Mouse (Mus musculus): ENCODE data around the gene Dnajc9. TPM values are rescaled to one million over a fixed set of nuclear protein-coding genes. Genes with fewer than 3 reads are reported as not detected.

Gene Dnajc9
- polyA plus RNA-seq, 1 experiment, result 121 TPM

DNA sequence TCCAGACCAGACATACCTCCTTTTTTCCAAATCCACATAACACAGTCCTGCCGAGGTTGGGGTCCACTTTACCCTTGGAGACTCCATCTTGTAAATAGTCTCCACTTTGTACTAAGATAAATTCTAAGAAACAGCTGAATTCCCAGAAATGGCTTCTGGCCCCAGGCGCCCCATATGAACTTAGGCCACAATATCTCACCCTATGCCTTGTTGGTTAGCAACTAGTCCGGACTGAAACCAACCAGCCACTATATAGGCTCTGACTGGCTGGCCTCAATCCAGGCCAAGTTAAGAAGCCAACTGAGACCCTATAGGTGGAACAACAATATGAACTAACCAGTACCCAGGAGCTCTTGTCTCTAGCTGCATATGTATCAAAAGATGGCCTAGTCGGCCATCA, 3.6 kb upstream of the Dnajc9 start:
- Histone ChIP-seq H3K36me3 (ENCODE audit: control insufficient read depth, insufficient read depth, low read length, poor library complexity, severe bottlenecking) (peaks cover 21% of the 10 kb centered on the region), H3K4me1 (ENCODE audit: control insufficient read depth, insufficient read depth, low read length) (no peaks in the 10 kb centered on the region), H3K9ac (ENCODE audit: low read depth, poor library complexity, severe bottlenecking) (peak overlapping the region; percentile 68), H3K27ac (ENCODE audit: insufficient read depth, low read length) (no peak overlapping the region), H3K9me3 (replicated peaks; ENCODE audit: control insufficient read depth, insufficient read depth, low read length, poor library complexity, severe bottlenecking) (no peaks in the 10 kb centered on the region), H3K4me3 (ENCODE audit: low read depth, low read length) (peak overlapping the region; percentile 46; the same call in 1 of the 2 replicates), H3K27me3 (ENCODE audit: control insufficient read depth, insufficient read depth, low read length, poor library complexity, severe bottlenecking) (no peaks in the 10 kb centered on the region)
- no peak for TF ChIP-seq EP300 (IDR thresholded peaks at IDR 0.05; ENCODE audit: insufficient read depth, low read depth, low read length)
- TF ChIP-seq POLR2A (IDR thresholded peaks at IDR 0.05; ENCODE audit: insufficient read depth, low read length), result no peak
- TF ChIP-seq CTCF (IDR thresholded peaks at IDR 0.05; ENCODE audit: low read depth, low read length), result no peak

GRCm38 (mm10) chr14:20389446-20390079, 853 bp upstream of the Dnajc9 start:
- no peaks in the 10 kb centered on the region for H3K4me1 ChIP-seq (ENCODE audit: control insufficient read depth, insufficient read depth, low read length)
- H3K36me3 ChIP-seq (ENCODE audit: control insufficient read depth, insufficient read depth, low read length, poor library complexity, severe bottlenecking), result peaks cover 41% of the 10 kb centered on the region
- peak overlapping the region; percentile 92 for H3K4me3 ChIP-seq (ENCODE audit: low read depth, low read length)
- TF ChIP-seq CTCF (IDR thresholded peaks at IDR 0.05; ENCODE audit: low read depth, low read length), result no peak
- no peak for TF ChIP-seq POLR2A (IDR thresholded peaks at IDR 0.05; ENCODE audit: insufficient read depth, low read length)
- TF ChIP-seq EP300 (IDR thresholded peaks at IDR 0.05; ENCODE audit: insufficient read depth, low read depth, low read length), result no peak
- H3K27ac ChIP-seq (ENCODE audit: insufficient read depth, low read length), result no peak overlapping the region
- H3K9ac ChIP-seq (ENCODE audit: low read depth, poor library complexity, severe bottlenecking), result 0 out of 2 replicates have a peak overlapping the region, but pooled peaks have one; percentile 79
- H3K27me3 ChIP-seq (ENCODE audit: control insufficient read depth, insufficient read depth, low read length, poor library complexity, severe bottlenecking), result no peaks in the 10 kb centered on the region
- no peaks in the 10 kb centered on the region for H3K9me3 ChIP-seq (replicated peaks; ENCODE audit: control insufficient read depth, insufficient read depth, low read length, poor library complexity, severe bottlenecking)

DNA sequence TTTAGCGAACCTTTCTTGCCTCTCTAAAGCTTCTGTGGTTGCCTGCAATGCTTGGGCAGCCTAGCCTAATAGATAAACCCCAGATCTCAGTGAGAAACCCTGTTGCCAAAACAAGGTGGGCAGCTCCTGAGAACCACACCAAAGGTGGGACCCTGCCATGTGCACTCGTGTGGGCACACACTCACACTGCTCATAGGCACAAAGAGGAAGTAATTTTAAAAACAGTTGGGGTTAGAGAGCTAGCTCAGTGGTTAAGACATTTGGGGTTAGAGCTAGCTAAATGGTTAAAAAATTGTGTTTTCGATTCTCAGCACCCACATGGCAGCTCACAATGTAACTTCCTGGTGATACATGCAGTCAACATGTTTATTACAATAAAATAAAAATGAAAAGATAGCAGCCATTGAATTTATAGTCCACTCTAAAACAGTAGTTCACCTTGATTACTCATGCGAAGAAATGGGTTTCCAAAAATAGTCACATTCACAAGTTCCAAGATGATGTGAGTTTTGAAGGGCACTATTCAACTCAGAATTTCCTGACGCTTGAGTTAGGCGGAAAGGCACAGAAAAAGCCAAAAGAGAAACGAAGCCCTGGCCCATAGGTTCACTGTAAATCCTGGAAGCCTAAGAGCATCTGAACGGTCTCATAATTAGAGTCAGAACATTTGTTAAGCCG, 8.8 kb downstream of the Dnajc9 start:
- H3K27me3 ChIP-seq (ENCODE audit: control insufficient read depth, insufficient read depth, low read length, poor library complexity, severe bottlenecking), result no peaks in the 10 kb centered on the region
- no peaks in the 10 kb centered on the region for H3K4me1 ChIP-seq (ENCODE audit: control insufficient read depth, insufficient read depth, low read length)
- TF ChIP-seq POLR2A (IDR thresholded peaks at IDR 0.05; ENCODE audit: insufficient read depth, low read length) (no peak), CTCF (IDR thresholded peaks at IDR 0.05; ENCODE audit: low read depth, low read length) (no peak), EP300 (IDR thresholded peaks at IDR 0.05; ENCODE audit: insufficient read depth, low read depth, low read length) (no peak)
- H3K9me3 ChIP-seq (replicated peaks; ENCODE audit: control insufficient read depth, insufficient read depth, low read length, poor library complexity, severe bottlenecking), result no peaks in the 10 kb centered on the region
- 0 out of 2 replicates have a peak, but pooled peaks cover 2% of the 10 kb centered on the region for H3K36me3 ChIP-seq (ENCODE audit: control insufficient read depth, insufficient read depth, low read length, poor library complexity, severe bottlenecking)
- no peak overlapping the region for H3K27ac ChIP-seq (ENCODE audit: insufficient read depth, low read length)
- H3K9ac ChIP-seq (ENCODE audit: low read depth, poor library complexity, severe bottlenecking), result no peak overlapping the region
- no peak overlapping the region for H3K4me3 ChIP-seq (ENCODE audit: low read depth, low read length)

GRCm38 (mm10) chr14:20379087-20379640, 9.5 kb downstream of the Dnajc9 start:
- TF ChIP-seq POLR2A (IDR thresholded peaks at IDR 0.05; ENCODE audit: insufficient read depth, low read length) (no peak), CTCF (IDR thresholded peaks at IDR 0.05; ENCODE audit: low read depth, low read length) (no peak), EP300 (IDR thresholded peaks at IDR 0.05; ENCODE audit: insufficient read depth, low read depth, low read length) (no peak)
- H3K4me1 ChIP-seq (ENCODE audit: control insufficient read depth, insufficient read depth, low read length), result no peaks in the 10 kb centered on the region
- no peak overlapping the region for H3K9ac ChIP-seq (ENCODE audit: low read depth, poor library complexity, severe bottlenecking)
- no peak overlapping the region for H3K4me3 ChIP-seq (ENCODE audit: low read depth, low read length)
- H3K27me3 ChIP-seq (ENCODE audit: control insufficient read depth, insufficient read depth, low read length, poor library complexity, severe bottlenecking), result no peaks in the 10 kb centered on the region
- peaks cover 2% of the 10 kb centered on the region; the same call in 1 of the 2 replicates for H3K9me3 ChIP-seq (replicated peaks; ENCODE audit: control insufficient read depth, insufficient read depth, low read length, poor library complexity, severe bottlenecking)
- no peak overlapping the region for H3K27ac ChIP-seq (ENCODE audit: insufficient read depth, low read length)
- 0 out of 2 replicates have a peak, but pooled peaks cover 2% of the 10 kb centered on the region for H3K36me3 ChIP-seq (ENCODE audit: control insufficient read depth, insufficient read depth, low read length, poor library complexity, severe bottlenecking)

DNA sequence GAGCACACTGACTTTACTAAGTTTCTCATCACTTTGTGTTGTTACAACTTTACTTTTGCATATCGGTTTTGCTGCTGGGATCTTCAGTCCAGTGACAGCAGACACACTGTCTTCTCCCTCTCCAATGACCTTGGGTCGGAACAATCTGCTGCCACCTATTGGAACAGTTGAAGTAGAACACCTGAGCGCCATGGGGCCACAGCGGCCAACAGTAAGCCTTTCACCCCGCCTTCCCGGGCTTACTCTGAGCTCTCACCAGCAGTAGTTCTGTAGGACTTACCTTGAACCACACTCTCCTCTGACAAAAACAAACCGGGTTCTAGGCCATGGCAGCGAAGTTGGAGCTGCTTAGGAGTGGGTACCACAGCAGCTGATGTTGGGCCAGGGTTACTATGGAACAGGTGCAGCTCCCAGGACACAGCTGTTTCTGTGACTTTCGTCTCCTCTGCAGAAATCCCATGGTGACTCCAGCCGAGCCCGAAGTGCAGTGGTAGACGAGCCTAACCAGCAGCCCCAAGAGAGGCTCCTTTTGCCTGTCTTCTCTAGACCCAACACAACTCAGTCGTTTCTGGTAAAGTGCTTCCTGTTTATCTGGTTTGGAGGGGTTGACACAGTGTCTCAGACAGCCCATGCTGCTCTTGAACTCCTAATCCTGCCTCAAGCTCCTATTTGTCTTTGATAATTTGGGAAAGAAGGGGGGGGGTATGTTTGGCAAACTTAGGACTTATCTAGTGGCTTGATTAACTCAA, 10.2 kb downstream of the Dnajc9 start:
- Histone ChIP-seq H3K36me3 (ENCODE audit: control insufficient read depth, insufficient read depth, low read length, poor library complexity, severe bottlenecking) (no peaks in the 10 kb centered on the region), H3K4me1 (ENCODE audit: control insufficient read depth, insufficient read depth, low read length) (no peaks in the 10 kb centered on the region), H3K4me3 (ENCODE audit: low read depth, low read length) (no peak overlapping the region)

More for the DNA sequence above, 10.2 kb downstream of the Dnajc9 start:
- Histone ChIP-seq H3K9ac (ENCODE audit: low read depth, poor library complexity, severe bottlenecking) (no peak overlapping the region), H3K9me3 (replicated peaks; ENCODE audit: control insufficient read depth, insufficient read depth, low read length, poor library complexity, severe bottlenecking) (peaks cover 5% of the 10 kb centered on the region; the same call in 1 of the 2 replicates), H3K27me3 (ENCODE audit: control insufficient read depth, insufficient read depth, low read length, poor library complexity, severe bottlenecking) (no peaks in the 10 kb centered on the region), H3K27ac (ENCODE audit: insufficient read depth, low read length) (no peak overlapping the region)
- TF ChIP-seq CTCF (IDR thresholded peaks at IDR 0.05; ENCODE audit: low read depth, low read length) (peak; percentile 67), EP300 (IDR thresholded peaks at IDR 0.05; ENCODE audit: insufficient read depth, low read depth, low read length) (no peak)
